Mouse (Mus musculus) G1E (cell line): ENCODE measurements around the gene B230104I21Rik. TPM values are rescaled to one million over a fixed set of nuclear protein-coding genes. Genes with fewer than 3 reads are reported as not detected.

Experiments used
- ATAC-seq: 2 replicates; pipeline ENCODE4 v1.8.0; 2016; ENCODE audit warnings: mild to moderate bottlenecking; ENCODE audit not compliant: insufficient number of reproducible peaks, poor library complexity, low FRiP score, severe bottlenecking; ENCODE audit errors: extremely low read depth
- DNase-seq: peaks from one replicate; pipeline ENCODE4 v3.0.0; 2012; ENCODE audit warnings: low spot score
- H3K27me3 ChIP-seq: 2 replicates; pipeline ENCODE4 v1.6.1; 2012; ENCODE audit warnings: mild to moderate bottlenecking, low read length, inconsistent platforms; ENCODE audit not compliant: insufficient read depth
- H3K36me3 ChIP-seq: replicated peaks from 2 replicates; pipeline ENCODE3; 2012; ENCODE audit warnings: mild to moderate bottlenecking, inconsistent platforms
- H3K4me1 ChIP-seq: 2 replicates; pipeline ENCODE4 v1.6.1; 2012; ENCODE audit warnings: low read depth, low read length, inconsistent platforms, mixed read lengths; ENCODE audit not compliant: insufficient read depth
- H3K4me3 ChIP-seq: 2 replicates; pipeline ENCODE4 v1.5.1; 2012; ENCODE audit warnings: low read depth, mild to moderate bottlenecking, inconsistent platforms, low read length, moderate library complexity, mixed read lengths
- H3K9me3 ChIP-seq: replicated peaks from 2 replicates; pipeline ENCODE4 v1.6.1; 2012; ENCODE audit warnings: inconsistent platforms
- CTCF ChIP-seq: IDR thresholded peaks from 2 replicates; pipeline ENCODE4 v1.5.1; 2012; ENCODE audit warnings: low read depth, low read length, inconsistent platforms, mixed read lengths
- GATA1 ChIP-seq: IDR thresholded peaks from 2 replicates; pipeline ENCODE4 v1.6.1; 2012; ENCODE audit warnings: borderline replicate concordance, low read length, inconsistent platforms, mixed read lengths
- GATA2 ChIP-seq: IDR thresholded peaks from 2 replicates; pipeline ENCODE4 v1.6.1; 2012; ENCODE audit warnings: low read depth, low read length, inconsistent platforms, borderline replicate concordance
- POLR2AphosphoS5 ChIP-seq: IDR thresholded peaks from 2 replicates; pipeline ENCODE4 v1.6.1; 2012; ENCODE audit warnings: low read depth, low read length, inconsistent platforms; ENCODE audit not compliant: insufficient replicate concordance
- TAL1 ChIP-seq: conservative IDR thresholded peaks from 2 replicates; pipeline ENCODE4 v1.6.1; 2012; ENCODE audit warnings: low read depth, low read length, inconsistent platforms, mixed read lengths
- polyA plus RNA-seq: library from polyadenylated mRNA; stranded (reverse); fragments of >175 nt; gene quantifications from 2 replicates; pipeline ENCODE4 v1.2.3, GENCODE M21; 2012
- total RNA-seq, 2 experiments: library from RNA; stranded (forward) in 1 of 2; stranded (reverse) in 1 of 2; fragments of 200-1000 nt in 1 of 2; fragments of >200 nt in 1 of 2; fragmentation: Nextera tagmentation in 1 of 2; gene quantifications; 2 replicates each; pipeline ENCODE4 v1.2.3; 2014 to 2017

B230104I21Rik gene
- total RNA-seq (2014; fragmentation: Nextera tagmentation) = not detected in 2 replicates
- not detected in 2 replicates for total RNA-seq (2017)
- polyA plus RNA-seq = not detected in 2 replicates

- no peak for DNase-seq
- Histone ChIP-seq H3K27me3 (no peaks in the 10 kb centered on the region), H3K9me3 (peaks cover 98% of the 10 kb centered on the region), H3K4me1 (no peaks in the 10 kb centered on the region), H3K36me3 (no peaks in the 10 kb centered on the region), H3K4me3 (no peak within 1 kb of the TSS)
- TF ChIP-seq GATA1 (no peak), GATA2 (no peak), TAL1 (no peak), POLR2AphosphoS5 (no peak), CTCF (no peak)
- no peak for ATAC-seq
These were observed at the start of gene B230104I21Rik for GRCm38 (mm10) chr4:154335761-154336160. TSS of gene B230104I21Rik (plus strand) at chr4:154336127.

DNA sequence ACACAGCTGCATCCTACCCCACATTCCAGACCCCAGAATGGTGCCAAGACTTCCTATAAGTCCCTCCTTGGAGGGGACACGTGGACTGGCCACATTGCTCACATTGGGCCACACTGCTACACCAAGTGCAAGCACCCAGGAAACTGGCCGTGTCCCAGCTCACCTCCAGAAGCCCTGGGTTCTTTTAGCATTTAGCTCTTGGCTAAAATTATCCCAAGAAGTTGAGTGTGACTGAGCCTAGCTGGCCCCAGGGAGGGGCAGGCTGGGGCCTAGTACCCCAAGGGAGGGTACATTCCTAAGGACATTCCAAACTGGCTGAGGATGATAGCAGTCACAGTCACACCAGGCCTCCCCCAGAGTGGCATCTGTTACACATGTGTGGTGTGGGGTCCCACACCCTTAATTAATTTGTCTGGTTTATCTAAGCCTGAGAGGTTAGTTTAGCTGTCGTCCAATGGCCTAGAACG lies 42.2 kb upstream of the B230104I21Rik start:
- H3K9me3 ChIP-seq = peaks cover 89% of the 10 kb centered on the region

DNA sequence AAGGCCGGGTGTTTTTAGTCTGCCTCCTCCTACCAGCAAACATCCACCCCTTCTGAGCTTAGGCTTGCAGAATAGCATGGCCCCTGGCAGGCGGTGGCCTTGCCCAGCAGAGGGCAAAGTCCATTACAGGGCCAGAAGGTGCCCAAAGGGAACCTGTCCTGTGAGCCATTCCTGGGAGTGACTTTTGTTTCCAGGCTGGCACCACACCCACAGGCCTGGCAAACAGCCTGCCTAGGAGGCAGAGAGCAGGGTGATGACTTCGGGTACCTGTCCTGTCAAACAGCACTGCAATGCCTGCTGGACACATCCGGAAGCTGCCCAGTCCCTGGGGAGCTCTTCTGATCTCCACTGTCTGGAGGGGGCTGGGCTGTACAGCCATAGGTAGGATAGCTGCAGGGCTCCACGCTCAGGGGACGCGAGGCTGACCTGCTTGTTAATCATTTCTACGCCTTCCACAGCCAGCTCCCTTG lies 41.6 kb upstream of the B230104I21Rik start:
- Histone ChIP-seq H3K4me3 (no peak overlapping the region), H3K4me1 (no peaks in the 10 kb centered on the region), H3K27me3 (no peaks in the 10 kb centered on the region), H3K36me3 (no peaks in the 10 kb centered on the region), H3K9me3 (peaks cover 89% of the 10 kb centered on the region)
- TF ChIP-seq POLR2AphosphoS5 (no peak), CTCF (no peak)
- ATAC-seq (no peak), DNase-seq (no peak)

More for the DNA sequence above, 42.2 kb upstream of the B230104I21Rik start:
- TF ChIP-seq POLR2AphosphoS5 (no peak), TAL1 (no peak), GATA2 (no peak), CTCF (no peak), GATA1 (no peak)
- Histone ChIP-seq H3K27me3 (no peaks in the 10 kb centered on the region), H3K4me1 (no peaks in the 10 kb centered on the region), H3K36me3 (no peaks in the 10 kb centered on the region), H3K4me3 (no peak overlapping the region)
- no peak for DNase-seq
- ATAC-seq = no peak

- Histone ChIP-seq H3K4me3 (no peak overlapping the region), H3K4me1 (no peaks in the 10 kb centered on the region), H3K36me3 (no peaks in the 10 kb centered on the region), H3K27me3 (no peaks in the 10 kb centered on the region), H3K9me3 (peaks cover 86% of the 10 kb centered on the region)
- ATAC-seq (no peak), DNase-seq (no peak)
- TF ChIP-seq CTCF (no peak), GATA2 (no peak), TAL1 (no peak), GATA1 (no peak), POLR2AphosphoS5 (no peak)
These were observed 38.2 kb upstream of the B230104I21Rik start for GRCm38 (mm10) chr4:154297761-154298160.

DNA sequence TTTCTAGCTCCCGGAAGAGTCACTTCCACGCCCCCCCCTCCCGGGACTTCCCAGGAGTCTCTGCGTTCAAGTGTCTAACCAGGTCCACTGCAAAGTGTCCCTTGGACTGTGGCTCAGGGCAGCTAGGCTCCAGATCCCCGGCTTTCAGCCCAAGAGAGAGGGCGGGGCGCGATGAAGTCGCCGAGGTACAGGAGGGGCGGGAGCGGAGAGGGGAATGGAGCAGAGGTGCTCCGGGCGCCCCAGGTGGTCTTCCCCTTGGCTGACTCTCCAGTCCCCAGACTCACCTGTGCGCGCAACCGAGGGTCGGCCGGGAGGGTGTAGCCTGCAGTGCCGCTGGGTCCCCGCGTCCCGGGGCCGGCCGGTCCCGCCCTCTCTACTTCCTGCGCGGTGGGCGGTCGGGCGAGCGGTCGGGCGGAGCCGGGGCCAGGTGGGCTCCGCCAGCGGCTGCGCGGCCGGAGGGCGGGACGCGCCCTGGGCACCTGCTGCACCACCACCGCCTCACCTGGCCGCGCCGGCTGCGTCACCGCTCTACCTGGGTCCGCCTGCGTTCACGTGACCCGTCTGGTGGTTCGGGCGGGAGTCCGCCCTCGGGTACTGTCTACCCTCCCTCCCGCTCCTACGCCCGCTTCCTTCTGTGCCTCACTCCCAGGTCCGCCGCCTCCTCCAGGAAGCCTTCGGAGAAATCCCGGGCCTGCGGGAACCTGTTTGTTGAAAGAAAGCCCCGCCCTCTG lies 36.2 kb upstream of the B230104I21Rik start:
- Histone ChIP-seq H3K4me3 (peak overlapping the region; percentile 38; the same call in 1 of the 2 replicates), H3K27me3 (no peaks in the 10 kb centered on the region), H3K36me3 (no peaks in the 10 kb centered on the region), H3K4me1 (no peaks in the 10 kb centered on the region), H3K9me3 (peaks cover 76% of the 10 kb centered on the region)
- DNase-seq (no peak), ATAC-seq (no peak)
- no peak for TF ChIP-seq TAL1
- TF ChIP-seq GATA2 = no peak
- TF ChIP-seq GATA1 = no peak
- TF ChIP-seq CTCF = no peak

DNA sequence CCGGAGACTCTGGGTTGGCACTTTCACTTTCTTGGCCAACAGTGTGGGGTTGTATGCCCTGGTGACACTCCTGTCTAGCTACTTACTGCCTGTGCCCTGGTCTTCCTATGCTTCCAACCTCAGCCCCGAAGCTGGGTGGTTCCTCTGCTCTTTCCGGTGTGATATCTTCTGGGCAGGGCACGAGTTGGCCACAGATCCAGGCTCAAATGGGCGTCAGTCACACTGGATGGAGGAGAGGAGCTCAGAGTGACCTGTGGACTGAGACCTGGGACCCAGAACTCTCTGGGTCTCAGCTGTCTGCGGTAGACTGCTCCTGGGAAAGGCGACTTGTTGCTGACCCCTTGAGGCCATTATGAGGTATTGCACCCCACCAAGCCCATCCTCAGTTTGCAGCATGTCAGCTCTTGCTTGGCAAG lies 34.5 kb upstream of the B230104I21Rik start, which contains the start of gene Arhgef16:
TSS of gene Arhgef16 (minus strand) at position 211 of the 416 bp plus-strand sequence.
- H3K4me1 ChIP-seq = no peaks in the 10 kb centered on the region
- no peak for TF ChIP-seq TAL1
- no peak for TF ChIP-seq POLR2AphosphoS5
- TF ChIP-seq GATA1 = no peak
- TF ChIP-seq CTCF = no peak
- no peak for TF ChIP-seq GATA2
- ATAC-seq (peak; percentile 15; the same call in 1 of the 2 replicates), DNase-seq (no peak)
- peaks cover 67% of the 10 kb centered on the region for H3K9me3 ChIP-seq
- no peaks in the 10 kb centered on the region for H3K36me3 ChIP-seq
- no peak within 1 kb of the TSS for H3K4me3 ChIP-seq
- no peaks in the 10 kb centered on the region for H3K27me3 ChIP-seq
